Mouse (Mus musculus) olfactory bulb, adult 2 months (tissue): Measurements from ENCODE around the gene Wnt6. TPM values are rescaled to one million over a fixed set of nuclear protein-coding genes. Genes with fewer than 3 reads are reported as not detected.

Experiments used
- H3K27ac ChIP-seq: fragments of 200-500 bp; 2 replicates; pipeline ENCODE4 v1.5.1; 2012; ENCODE audit warnings: low read depth, low read length; ENCODE audit not compliant: insufficient read depth
- H3K4me1 ChIP-seq: fragments of 200-500 bp; 2 replicates; pipeline ENCODE4 v1.6.1; 2012; ENCODE audit warnings: low read length; ENCODE audit not compliant: control insufficient read depth, insufficient read depth
- H3K4me3 ChIP-seq: fragments of 200-500 bp; 2 replicates; pipeline ENCODE4 v1.5.1; 2012; ENCODE audit warnings: mild to moderate bottlenecking, low read depth, low read length, moderate library complexity; ENCODE audit not compliant: insufficient read depth
- CTCF ChIP-seq: fragments of 200-500 bp; IDR thresholded peaks from 2 replicates; pipeline ENCODE4 v1.5.1; 2012; ENCODE audit warnings: low read depth, mild to moderate bottlenecking, low read length, moderate library complexity; ENCODE audit not compliant: insufficient read depth
- POLR2A ChIP-seq: fragments of 200-500 bp; IDR thresholded peaks from 2 replicates; pipeline ENCODE4 v1.6.1; 2012; ENCODE audit warnings: mild to moderate bottlenecking, low read depth, low read length, moderate library complexity; ENCODE audit not compliant: insufficient read depth
- WGBS: fragments of 180-500 bp; shearing (Covaris S2); methylation state at CpG from one replicate; pipeline ENCODE4 v1.1.7; 2018; 5-methylcytosine and 5-hydroxymethylcytosine counted together
- polyA plus RNA-seq: library from polyadenylated mRNA; stranded (reverse); fragments of >200 nt; gene quantifications from 2 replicates; pipeline ENCODE4 v1.2.4, GENCODE M21; 2012; ENCODE audit warnings: low replicate concordance; ENCODE audit not compliant: missing spikeins, insufficient read depth, insufficient read length

The Wnt6 gene
- polyA plus RNA-seq, 1 experiment = not detected

GRCm38 (mm10) chr1:74788603-74789176, 17.0 kb downstream of the Wnt6 start:
- Histone ChIP-seq H3K27ac (no peak overlapping the region), H3K4me3 (no peak overlapping the region), H3K4me1 (peaks cover 29% of the 10 kb centered on the region)
- TF ChIP-seq POLR2A (no peak), CTCF (no peak)
- 67% methylated on average over 6 of the region's 6 CpGs for WGBS

GRCm38 (mm10) chr1:74790095-74790494, 18.4 kb downstream of the Wnt6 start:
- no peak overlapping the region for H3K27ac ChIP-seq
- H3K4me3 ChIP-seq = no peak overlapping the region
- 36% methylated on average over 3 of the region's 3 CpGs for WGBS
- H3K4me1 ChIP-seq = peaks cover 35% of the 10 kb centered on the region
- TF ChIP-seq POLR2A (no peak), CTCF (no peak)

GRCm38 (mm10) chr1:74791249-74791648, 19.6 kb downstream of the Wnt6 start, which contains the start of gene Wnt10a:
Gene Wnt10a (plus strand): TSS chr1:74791516.
- H3K4me1 ChIP-seq = peaks cover 36% of the 10 kb centered on the region
- H3K4me3 ChIP-seq = peak within 1 kb of the TSS; percentile 39
- TF ChIP-seq CTCF = no peak
- TF ChIP-seq POLR2A = no peak
- no peak within 1 kb of the TSS for H3K27ac ChIP-seq
- 6% methylated on average over 11 of the region's 11 CpGs for WGBS

GRCm38 (mm10) chr1:74792831-74793660, 21.4 kb downstream of the Wnt6 start:
- 57% methylated on average over 19 of the region's 19 CpGs for WGBS
- TF ChIP-seq CTCF (no peak), POLR2A (no peak)
- Histone ChIP-seq H3K27ac (no peak overlapping the region), H3K4me3 (no peak overlapping the region), H3K4me1 (peaks cover 36% of the 10 kb centered on the region)

- Histone ChIP-seq H3K4me3 (peak overlapping the region; percentile 9; the same call in 1 of the 2 replicates), H3K4me1 (peaks cover 36% of the 10 kb centered on the region), H3K27ac (no peak overlapping the region)
- no peak for TF ChIP-seq CTCF
- TF ChIP-seq POLR2A = no peak
- WGBS = 7% methylated on average over 38 of the region's 38 CpGs
These were observed 22.9 kb downstream of the Wnt6 start for GRCm38 (mm10) chr1:74794487-74795144.

- H3K4me3 ChIP-seq = no peak overlapping the region
- H3K4me1 ChIP-seq = peaks cover 33% of the 10 kb centered on the region
- WGBS = 14% methylated on average over 8 of the region's 11 CpGs
- TF ChIP-seq POLR2A (no peak), CTCF (no peak)
- H3K27ac ChIP-seq = no peak overlapping the region
These were observed 23.4 kb downstream of the Wnt6 start for GRCm38 (mm10) chr1:74795145-74795529.

- no peak overlapping the region for H3K4me3 ChIP-seq
- TF ChIP-seq POLR2A = no peak
- TF ChIP-seq CTCF = no peak
- H3K4me1 ChIP-seq = peaks cover 31% of the 10 kb centered on the region
- WGBS = 49% methylated on average over 5 of the region's 5 CpGs
- H3K27ac ChIP-seq = no peak overlapping the region
These were observed 25.8 kb downstream of the Wnt6 start for GRCm38 (mm10) chr1:74797459-74797858.

GRCm38 (mm10) chr1:74800424-74800888, 28.8 kb downstream of the Wnt6 start:
- TF ChIP-seq CTCF (no peak), POLR2A (no peak)
- H3K4me3 ChIP-seq = peak overlapping the region; percentile 44
- 7% methylated on average over 29 of the region's 29 CpGs for WGBS
- peaks cover 26% of the 10 kb centered on the region for H3K4me1 ChIP-seq
- H3K27ac ChIP-seq = no peak overlapping the region
